8 mouse cellular contexts compared by ENCODE assay signal in genomic region chr6:38551989-38552635, GRCm38 (mm10). TPM values are rescaled to one million over a fixed set of nuclear protein-coding genes. Genes with fewer than 3 reads are reported as not detected.
DNase-seq lines count a peak whose midpoint lies in the region; ATAC-seq lines count a peak whose summit lies in the region.

No protein-coding gene starts in this region.

- peak; percentile 98 for DNase-seq in CD4-positive helper T cell, adult 2 months (ENCODE audit: low read depth, low spot score)
- peak; percentile 93 for DNase-seq in brain, embryonic 18.5 days (ENCODE audit: low read depth, low spot score)
- DNase-seq in kidney, postnatal 10 days: peak; percentile 99
- peak; percentile 98 for DNase-seq in natural killer cell, adult 2 months (ENCODE audit: low spot score in 2 of 2)

- no peaks in the 10 kb centered on the region for H3K27me3 ChIP-seq in heart, embryonic 12.5 days (replicated peaks)
- no peaks in the 10 kb centered on the region for H3K27me3 ChIP-seq in liver, embryonic 12.5 days (replicated peaks)
- H3K27me3 ChIP-seq in stomach, embryonic 15.5 days (replicated peaks): no peaks in the 10 kb centered on the region

- WGBS in heart, embryonic 12.5 days: under 1% methylated on average over 32 of the region's 32 CpGs
- WGBS in liver, embryonic 12.5 days (ENCODE audit: insufficient replicate concordance): under 1% methylated on average over 32 of the region's 32 CpGs
- WGBS in stomach, embryonic 15.5 days: 0% methylated on average over 32 of the region's 32 CpGs

- peak overlapping the region; percentile 76 for H3K4me3 ChIP-seq in heart, embryonic 12.5 days
- peak overlapping the region; percentile 86 for H3K4me3 ChIP-seq in liver, embryonic 12.5 days
- H3K4me3 ChIP-seq in stomach, embryonic 15.5 days (replicated peaks): peak overlapping the region; percentile 77

- H3K9ac ChIP-seq in heart, embryonic 12.5 days: peak overlapping the region; percentile 92
- H3K9ac ChIP-seq in liver, embryonic 12.5 days: peak overlapping the region; percentile 95
- H3K9ac ChIP-seq in stomach, embryonic 15.5 days: peak overlapping the region; percentile 62

- peak; percentile 86 for ATAC-seq in erythroid progenitor cell, adult 5-6 weeks (replicated peaks; ENCODE audit: low FRiP score, poor library complexity, severe bottlenecking)
- ATAC-seq in heart, embryonic 12.5 days (ENCODE audit: insufficient number of reproducible peaks, low FRiP score): peak; percentile 92
- ATAC-seq in liver, embryonic 12.5 days: peak; percentile 91
- peak; percentile 94 for ATAC-seq in stomach, embryonic 15.5 days (ENCODE audit: insufficient read depth, low FRiP score, low read depth)

- no peaks in the 10 kb centered on the region for H3K9me3 ChIP-seq in heart, embryonic 12.5 days (replicated peaks)
- no peaks in the 10 kb centered on the region for H3K9me3 ChIP-seq in liver, embryonic 12.5 days (replicated peaks)
- H3K9me3 ChIP-seq in stomach, embryonic 15.5 days: no peaks in the 10 kb centered on the region

- H3K4me1 ChIP-seq in heart, embryonic 12.5 days (replicated peaks): peaks cover 28% of the 10 kb centered on the region
- peaks cover 38% of the 10 kb centered on the region for H3K4me1 ChIP-seq in liver, embryonic 12.5 days
- no peaks in the 10 kb centered on the region for H3K4me1 ChIP-seq in stomach, embryonic 15.5 days

- H3K36me3 ChIP-seq in heart, embryonic 12.5 days: 0 out of 2 replicates have a peak, but pooled peaks cover 4% of the 10 kb centered on the region
- peaks cover 26% of the 10 kb centered on the region for H3K36me3 ChIP-seq in liver, embryonic 12.5 days
- no peaks in the 10 kb centered on the region for H3K36me3 ChIP-seq in stomach, embryonic 15.5 days

- peak overlapping the region; percentile 59 for H3K4me2 ChIP-seq in heart, embryonic 12.5 days
- H3K4me2 ChIP-seq in liver, embryonic 12.5 days: peak overlapping the region; percentile 61
- H3K4me2 ChIP-seq in stomach, embryonic 15.5 days: peak overlapping the region; percentile 49

- peak overlapping the region; percentile 99 for H3K27ac ChIP-seq in heart, embryonic 12.5 days (ENCODE audit: poor library complexity, severe bottlenecking)
- H3K27ac ChIP-seq in liver, embryonic 12.5 days: peak overlapping the region; percentile 100
- H3K27ac ChIP-seq in stomach, embryonic 15.5 days: peak overlapping the region; percentile 100

RNA-seq across cellular contexts. Expression of gene Luc7l2, which starts 1.0 kb away (rescaled TPM):
- 322 and 443 TPM in 2 replicates for total RNA-seq in erythroid progenitor cell, adult 5-6 weeks (2015; ENCODE audit: low replicate concordance)
- 458 and 570 TPM in 2 replicates for total RNA-seq in erythroid progenitor cell, adult 5-6 weeks (2017; ENCODE audit: low replicate concordance)
- polyA plus RNA-seq in heart, embryonic 12.5 days (2016; fragmentation: Nextera tagmentation; extraction: Ambion mirVana): 34.4 and 37.4 TPM in 2 replicates
- polyA plus RNA-seq in liver, embryonic 12.5 days (2016; fragmentation: Nextera tagmentation; extraction: Ambion mirVana): 27.4 and 27.5 TPM in 2 replicates
- 37.9 and 41.1 TPM in 2 replicates for polyA plus RNA-seq in stomach, embryonic 15.5 days (2015; fragmentation: Nextera tagmentation; extraction: Ambion mirVana)

RNA-seq across cellular contexts. Expression of gene Fmc1, which starts 18.8 kb away (rescaled TPM):
- total RNA-seq in erythroid progenitor cell, adult 5-6 weeks (2015; ENCODE audit: low replicate concordance): 26.0 and 26.7 TPM in 2 replicates
- 0.90 and 1.1 TPM in 2 replicates for total RNA-seq in erythroid progenitor cell, adult 5-6 weeks (2017; ENCODE audit: low replicate concordance)
- polyA plus RNA-seq in heart, embryonic 12.5 days (2016; fragmentation: Nextera tagmentation; extraction: Ambion mirVana): 202 and 217 TPM in 2 replicates
- 103 and 114 TPM in 2 replicates for polyA plus RNA-seq in liver, embryonic 12.5 days (2016; fragmentation: Nextera tagmentation; extraction: Ambion mirVana)
- polyA plus RNA-seq in stomach, embryonic 15.5 days (2015; fragmentation: Nextera tagmentation; extraction: Ambion mirVana): 145 and 156 TPM in 2 replicates

Comparison
In these comparisons a context has a peak if more than half of its experiments do, and no peak if none do; other contexts are left out.
1. Peak in every context shown above with its lines: DNase-seq, ATAC-seq, H3K4me3 ChIP-seq and H3K27ac ChIP-seq.